Mouse (Mus musculus): ENCODE data around the gene Gm11634.
"Not testable (repeated sequence)": the region's sequence is repeated elsewhere in the genome, so short reads cannot be mapped to it uniquely, and the experiment has no call there.

The Gm11634 gene

GRCm38 (mm10) chr11:101616948-101617767 lies 18.1 kb upstream of the Gm11634 start:
- no peak for DNase-seq (ENCODE audit: low read depth, low spot score)

GRCm38 (mm10) chr11:101616104-101616503 lies 17.0 kb upstream of the Gm11634 start:
- DNase-seq (ENCODE audit: low read depth, low spot score) = no peak

- DNase-seq (ENCODE audit: low read depth, low spot score) = no peak
These were observed 16.3 kb upstream of the Gm11634 start for GRCm38 (mm10) chr11:101615380-101615779.

GRCm38 (mm10) chr11:101614116-101614515 lies 15.1 kb upstream of the Gm11634 start:
- DNase-seq (ENCODE audit: low read depth, low spot score) = no peak

- no peak for DNase-seq (ENCODE audit: low read depth, low spot score)
These were observed 14.5 kb upstream of the Gm11634 start for GRCm38 (mm10) chr11:101613596-101613995.

GRCm38 (mm10) chr11:101610445-101610844 lies 11.4 kb upstream of the Gm11634 start:
- DNase-seq (ENCODE audit: low read depth, low spot score) = no peak

- DNase-seq (ENCODE audit: low read depth, low spot score) = not testable (repeated sequence)
These were observed 8.1 kb upstream of the Gm11634 start for GRCm38 (mm10) chr11:101607134-101607533.

- DNase-seq (ENCODE audit: low read depth, low spot score) = not testable (repeated sequence)
These were observed 5.7 kb upstream of the Gm11634 start for GRCm38 (mm10) chr11:101604531-101605453.

GRCm38 (mm10) chr11:101604116-101604515 lies 5.1 kb upstream of the Gm11634 start:
- no peak for DNase-seq (ENCODE audit: low read depth, low spot score)

- DNase-seq (ENCODE audit: low read depth, low spot score) = no peak
These were observed 3.4 kb upstream of the Gm11634 start for GRCm38 (mm10) chr11:101602491-101602890.

- DNase-seq (ENCODE audit: low read depth, low spot score) = no peak
These were observed 8.9 kb downstream of the Gm11634 start for GRCm38 (mm10) chr11:101589989-101590624.

GRCm38 (mm10) chr11:101589444-101589843 lies 9.6 kb downstream of the Gm11634 start:
- DNase-seq (ENCODE audit: low read depth, low spot score) = no peak

GRCm38 (mm10) chr11:101588868-101589267 lies 10.2 kb downstream of the Gm11634 start:
- no peak for DNase-seq (ENCODE audit: low read depth, low spot score)

- DNase-seq (ENCODE audit: low read depth, low spot score) = peak; percentile 60
These were observed 11.4 kb downstream of the Gm11634 start for GRCm38 (mm10) chr11:101587676-101588075.

GRCm38 (mm10) chr11:101585805-101586204 lies 13.3 kb downstream of the Gm11634 start:
- DNase-seq (ENCODE audit: low read depth, low spot score) = no peak

- not testable (repeated sequence) for DNase-seq (ENCODE audit: low read depth, low spot score)
These were observed 14.0 kb downstream of the Gm11634 start for GRCm38 (mm10) chr11:101585031-101585430.

- DNase-seq (ENCODE audit: low read depth, low spot score) = no peak
These were observed 15.9 kb downstream of the Gm11634 start for GRCm38 (mm10) chr11:101583205-101583604.

GRCm38 (mm10) chr11:101582054-101583035 lies 16.7 kb downstream of the Gm11634 start, which contains the start of gene Tmem106a:
Tmem106a (plus strand) TSS chr11:101582242.
- DNase-seq (ENCODE audit: low read depth, low spot score) = no peak

- DNase-seq (ENCODE audit: low read depth, low spot score) = no peak
These were observed 17.8 kb downstream of the Gm11634 start for GRCm38 (mm10) chr11:101581081-101581764.

- no peak for DNase-seq (ENCODE audit: low read depth, low spot score)
These were observed 22.9 kb downstream of the Gm11634 start for GRCm38 (mm10) chr11:101576116-101576515.

All from telencephalon, adult 2 months (tissue).